Mouse (Mus musculus) left cerebral cortex, adult 8-10 months (tissue): Measurements from ENCODE around the gene Gapdh. TPM values are rescaled to one million over a fixed set of nuclear protein-coding genes. Genes with fewer than 3 reads are reported as not detected.

Source experiments
- DNase-seq, 2 experiments: peaks; one replicate each; pipeline ENCODE4 v3.0.0; 2022; ENCODE audit warnings: low spot score in 2 of 2
- total RNA-seq, 4 experiments: library from RNA; stranded (reverse); gene quantifications; 2 replicates each; pipeline ENCODE4 v1.2.4; 2022

The Gapdh gene
- total RNA-seq, result 1,000 to 10,000 TPM; 2,585 to 3,221 (median 2,921) TPM

- no peak for DNase-seq
Measured at GRCm38 (mm10) chr6:125166051-125166751, at the start of gene Gapdh. Gene Gapdh, minus strand, starts transcription at chr6:125166467.

- peak; percentile 97 to 98 for DNase-seq
Measured at GRCm38 (mm10) chr6:125215148-125215954, 49.1 kb upstream of the Gapdh start, which contains the start of gene Vamp1. Gene Vamp1, plus strand, starts transcription at chr6:125215551.

- no peak for DNase-seq
Measured at GRCm38 (mm10) chr6:125213715-125214114, 47.4 kb upstream of the Gapdh start.

DNA sequence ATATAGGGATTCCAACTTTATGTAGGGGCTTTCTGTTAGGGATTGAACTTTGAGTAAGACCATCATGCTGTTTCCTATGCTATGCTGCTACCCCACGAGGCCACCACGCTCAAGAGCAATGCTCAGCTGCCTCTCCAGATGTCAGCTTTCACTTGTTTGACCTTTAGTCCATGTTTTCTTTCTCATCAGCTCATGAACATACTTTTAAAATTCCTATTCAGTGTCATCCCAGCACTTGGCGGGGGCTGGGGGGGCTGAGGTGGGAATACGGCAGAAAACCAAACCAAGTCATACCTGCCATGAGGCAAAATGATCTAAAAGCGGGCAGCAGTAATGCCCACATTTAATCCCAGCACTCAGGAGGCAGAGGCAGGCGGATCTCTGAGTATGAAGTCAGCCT is 46.9 kb upstream of the Gapdh start:
- DNase-seq, result no peak

DNA sequence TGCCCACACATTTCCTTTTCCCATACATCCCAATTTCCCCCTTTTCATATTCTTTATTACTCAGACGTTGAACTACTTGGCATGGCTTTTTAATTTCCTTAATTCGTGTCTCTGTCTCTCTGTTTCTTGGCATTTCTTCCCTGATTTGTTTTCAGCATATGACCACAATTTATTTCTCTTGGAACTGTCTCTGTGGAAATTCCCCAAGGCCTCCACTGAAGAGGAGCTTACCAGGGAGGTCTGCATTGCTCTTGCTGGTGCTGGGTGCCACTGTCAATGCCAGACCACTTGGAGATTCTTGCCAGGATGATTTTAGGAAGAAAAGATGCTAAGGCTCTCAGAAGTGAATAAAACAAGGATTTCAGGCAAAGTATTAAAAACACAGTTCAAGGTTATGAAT is 46.4 kb upstream of the Gapdh start:
- DNase-seq, result no peak

- no peak for DNase-seq
Measured at GRCm38 (mm10) chr6:125210436-125210835, 44.2 kb upstream of the Gapdh start.

- DNase-seq, result no peak
Measured at GRCm38 (mm10) chr6:125197166-125197565, 30.9 kb upstream of the Gapdh start.

DNA sequence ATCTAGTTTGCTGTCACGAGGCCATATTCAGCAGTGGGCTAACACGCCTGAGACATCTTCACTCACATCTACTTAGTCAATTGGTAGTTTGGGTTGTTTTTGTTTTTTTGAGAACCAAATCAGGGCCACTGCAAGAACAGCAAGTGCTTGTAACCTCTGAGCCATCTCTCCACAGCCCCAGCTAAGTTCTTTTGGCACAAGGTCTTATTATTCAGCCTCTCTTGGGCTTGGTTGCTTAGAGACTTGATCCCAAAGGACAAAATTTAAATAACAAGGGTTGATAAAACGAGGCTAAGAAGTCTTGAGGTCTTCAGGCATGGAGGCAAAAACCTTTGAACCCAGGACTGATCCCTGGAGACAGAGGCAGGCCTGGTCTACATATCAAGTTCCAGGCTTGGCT is 30.0 kb upstream of the Gapdh start:
- no peak for DNase-seq

GRCm38 (mm10) chr6:125195541-125196075 is 29.3 kb upstream of the Gapdh start:
- no peak for DNase-seq

GRCm38 (mm10) chr6:125193390-125193789 is 27.1 kb upstream of the Gapdh start:
- DNase-seq, result no peak

DNA sequence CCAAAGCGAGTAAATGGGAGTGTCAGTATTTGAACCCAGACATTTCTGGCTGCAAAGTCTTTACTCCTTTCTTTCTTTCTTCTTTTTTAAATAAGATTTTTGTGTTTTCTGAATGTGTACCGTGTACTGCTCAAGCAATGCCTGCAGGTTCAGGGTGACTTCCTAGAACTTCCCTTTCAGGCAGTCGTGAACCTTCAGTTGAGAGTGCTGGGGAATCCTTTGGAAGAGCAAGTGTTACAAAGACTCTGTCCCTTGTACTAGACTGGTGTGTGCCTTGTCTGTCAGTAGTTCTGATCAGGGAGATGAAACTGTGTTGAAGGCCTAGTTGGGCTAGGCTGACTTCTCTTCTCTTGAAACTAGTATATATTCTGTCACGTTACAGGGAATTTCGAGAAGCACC is 26.6 kb upstream of the Gapdh start:
- no peak for DNase-seq

DNA sequence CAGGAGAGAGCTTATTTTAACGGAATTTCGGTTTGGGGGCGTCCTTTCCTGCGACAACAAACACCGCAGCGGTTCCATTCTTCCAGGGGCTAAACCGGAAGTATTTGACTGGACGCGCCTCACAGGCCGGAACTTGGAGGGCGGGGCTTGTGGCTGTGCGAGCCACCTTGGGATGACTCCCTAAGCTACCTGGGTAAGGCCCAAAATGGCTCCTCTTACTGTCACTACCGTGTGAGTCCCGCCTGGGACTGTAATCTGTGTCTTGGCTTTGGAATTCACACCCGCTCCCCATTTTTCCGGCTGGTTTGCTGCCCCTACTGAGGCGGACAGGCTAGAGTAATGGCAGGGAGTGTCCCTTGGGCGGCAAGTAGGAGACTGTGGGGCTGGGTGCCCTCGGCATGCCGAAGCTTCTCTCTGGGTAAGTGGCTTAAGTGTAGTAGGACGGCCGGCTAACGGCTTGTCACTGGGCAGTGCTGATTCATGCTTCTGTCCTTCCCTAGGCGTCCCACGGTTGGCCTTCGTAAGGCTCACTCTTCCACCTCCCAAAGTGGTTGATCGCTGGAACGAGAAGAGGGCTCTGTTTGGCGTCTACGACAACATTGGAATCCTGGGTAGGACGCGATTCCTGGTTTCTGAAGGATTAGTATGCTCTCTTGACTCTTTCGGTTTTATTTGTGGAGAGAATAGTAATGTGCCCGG is 25.9 kb upstream of the Gapdh start:
- DNase-seq, result peak; percentile 83 to 91

DNA sequence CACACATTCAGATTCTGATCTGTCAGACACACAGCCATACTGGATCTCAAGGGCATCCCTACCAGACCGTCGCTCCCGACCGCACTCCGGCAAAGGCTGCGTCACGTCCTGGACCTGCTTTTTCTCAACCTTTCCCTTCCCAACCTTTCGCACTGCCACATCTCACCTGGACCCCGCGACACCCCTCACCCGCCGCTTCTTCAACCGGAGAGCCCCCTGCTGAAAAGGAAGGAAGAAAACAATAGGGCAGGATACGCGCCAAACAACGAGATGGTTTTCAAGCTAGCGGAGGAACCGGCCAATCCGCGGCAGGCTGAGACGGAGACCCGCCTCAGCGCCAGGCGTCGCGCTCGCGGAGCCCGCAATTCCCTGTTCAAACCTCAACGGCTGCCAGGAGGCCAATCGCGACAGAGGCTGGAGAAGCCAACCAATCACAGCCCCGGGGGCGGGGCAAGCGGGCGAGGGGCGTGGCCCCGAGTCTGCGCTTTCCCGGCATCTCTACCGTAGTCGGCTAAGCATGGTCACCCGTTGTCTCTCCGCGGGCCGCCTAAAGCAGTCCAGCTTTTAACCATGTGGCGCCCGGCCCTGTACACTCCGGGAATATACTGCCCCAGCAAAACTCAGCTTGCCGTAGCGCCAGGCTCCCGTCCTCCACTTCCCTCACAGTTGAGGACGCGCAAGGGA is 25.2 kb upstream of the Gapdh start, which contains the start of the genes Ncapd2 and Mrpl51:
TSS of gene Ncapd2 (minus strand) at position 370 of the 684 bp plus-strand sequence.
TSS of gene Mrpl51 (plus strand) at position 470 of the 684 bp plus-strand sequence.
- DNase-seq, result peak; percentile 91 to 97

GRCm38 (mm10) chr6:125190816-125191215 is 24.5 kb upstream of the Gapdh start:
- DNase-seq, result no peak

DNA sequence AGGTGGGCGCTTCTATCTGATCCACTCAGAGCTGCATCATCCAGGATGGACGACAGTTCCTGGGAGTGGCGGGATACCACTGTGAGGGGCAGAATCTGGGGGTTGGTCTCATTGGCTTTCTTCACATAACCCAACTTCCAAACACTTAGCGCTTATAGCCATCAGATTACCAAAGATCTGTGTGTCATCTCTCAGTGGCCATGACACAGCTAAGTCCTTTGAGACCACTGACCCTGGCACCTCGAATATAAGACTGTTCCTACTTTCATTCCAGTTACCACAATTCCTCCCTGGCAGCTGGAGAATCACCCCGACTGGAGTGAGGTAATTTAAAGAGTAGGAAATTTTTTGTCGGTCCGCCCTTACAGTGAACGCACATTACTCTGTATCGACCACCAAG is 19.9 kb upstream of the Gapdh start:
- DNase-seq, result no peak

- no peak for DNase-seq
Measured at GRCm38 (mm10) chr6:125182133-125182532, 15.9 kb upstream of the Gapdh start.

- no peak for DNase-seq
Measured at GRCm38 (mm10) chr6:125179601-125180000, 13.3 kb upstream of the Gapdh start.

DNA sequence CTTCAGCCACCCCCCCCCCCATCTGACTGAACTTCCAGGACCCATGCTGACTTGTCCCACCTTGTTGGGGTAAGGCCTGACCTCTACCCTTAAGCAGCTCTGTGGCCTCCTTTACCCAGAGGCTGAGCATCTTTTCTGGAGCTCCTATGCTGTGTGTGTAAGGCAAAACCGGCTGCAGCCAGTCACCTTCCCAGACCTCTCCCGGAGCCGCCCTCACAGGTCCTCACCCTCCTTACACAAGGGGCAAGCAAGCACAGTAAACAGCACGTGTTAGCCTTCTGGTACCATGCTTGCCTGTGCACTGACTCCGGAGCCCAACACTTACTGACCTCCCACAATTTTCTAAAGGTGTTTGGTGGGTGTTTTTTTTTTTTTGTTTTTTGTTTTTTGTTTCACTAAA is 9.2 kb upstream of the Gapdh start:
- DNase-seq, result no peak

GRCm38 (mm10) chr6:125173256-125173655 is 7.0 kb upstream of the Gapdh start:
- no peak for DNase-seq

GRCm38 (mm10) chr6:125172474-125172873 is 6.2 kb upstream of the Gapdh start:
- DNase-seq, result no peak

- DNase-seq, result no peak
Measured at GRCm38 (mm10) chr6:125170194-125170593, 3.9 kb upstream of the Gapdh start.
